ENCODE assay signal across 30 mouse cellular contexts in the genomic region with DNA sequence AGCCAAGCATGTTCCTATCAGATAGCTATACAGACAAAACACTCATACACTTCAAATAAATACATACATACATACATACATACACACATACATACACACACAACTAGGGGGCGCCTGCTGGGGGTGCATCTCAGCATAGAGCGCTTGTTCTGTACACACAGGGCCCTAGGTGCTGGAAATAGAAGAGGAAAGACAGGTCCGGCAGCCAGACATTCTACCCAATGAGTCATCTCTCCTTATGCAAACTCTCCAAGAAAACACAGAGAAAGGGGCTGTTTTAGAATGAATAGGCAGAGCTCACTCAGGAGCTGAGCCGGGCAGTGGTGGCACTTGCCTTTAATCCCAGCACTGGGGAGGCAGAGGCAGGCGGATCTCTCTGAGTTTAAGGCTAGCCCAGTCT. TPM values are rescaled to one million over a fixed set of nuclear protein-coding genes. Genes with fewer than 3 reads are reported as not detected.
"Had no signal": no experiment of that assay in that cellular context is flagged by ENCODE, and none has a peak within 500 bp of the region (broad histone marks: within the 10 kb centered on the region; RNA-seq: fewer than 3 reads in every experiment).

No protein-coding gene starts in this region.

- H3K4me3 ChIP-seq: gastrocnemius, adult 2 months; heart, embryonic 10.5 days; heart, embryonic 12.5 days; hindbrain, embryonic 10.5 days; hindbrain, embryonic 13.5 days; hindbrain, embryonic 15.5 days; kidney, embryonic 15.5 days; limb, embryonic 13.5 days; limb, embryonic 15.5 days had no signal

- H3K9ac ChIP-seq: heart, embryonic 12.5 days; hindbrain, embryonic 13.5 days; hindbrain, embryonic 15.5 days; kidney, embryonic 15.5 days; limb, embryonic 13.5 days; limb, embryonic 15.5 days had no signal

- DNase-seq: gastrocnemius, adult 2 months; gastrocnemius, postnatal 10 days; gastrocnemius, postnatal 25 days; heart, adult 18-20 months; heart, postnatal 10 days; heart, postnatal 4 days; kidney, adult 11 months; kidney, adult 2 months; kidney, adult 9 months; kidney, postnatal 14 days; kidney, postnatal 36 days; layer of hippocampus, adult 9-11 months; layer of hippocampus, postnatal 36 days; left cerebral cortex, postnatal 4 days had no signal

- H3K4me2 ChIP-seq: heart, embryonic 12.5 days; hindbrain, embryonic 13.5 days; hindbrain, embryonic 15.5 days; kidney, embryonic 15.5 days; limb, embryonic 13.5 days; limb, embryonic 15.5 days had no signal

- H3K9me3 ChIP-seq: heart, embryonic 10.5 days; heart, embryonic 12.5 days; hindbrain, embryonic 10.5 days; hindbrain, embryonic 13.5 days; hindbrain, embryonic 15.5 days; kidney, embryonic 15.5 days; limb, embryonic 13.5 days; limb, embryonic 15.5 days had no signal

- H3K36me3 ChIP-seq: heart, embryonic 12.5 days; hindbrain, embryonic 10.5 days; hindbrain, embryonic 13.5 days; hindbrain, embryonic 15.5 days; kidney, embryonic 15.5 days; limb, embryonic 13.5 days had no signal

- H3K27me3 ChIP-seq: heart, embryonic 12.5 days; hindbrain, embryonic 15.5 days; kidney, embryonic 15.5 days; limb, embryonic 13.5 days; limb, embryonic 15.5 days had no signal

- ATAC-seq: hindbrain, postnatal 0 days; intestine, embryonic 16.5 days had no signal

- H3K27ac ChIP-seq: gastrocnemius, adult 2 months; heart, embryonic 10.5 days; hindbrain, embryonic 10.5 days; hindbrain, embryonic 13.5 days; hindbrain, embryonic 15.5 days; hindbrain, postnatal 0 days; kidney, embryonic 15.5 days; kidney, postnatal 0 days; limb, embryonic 13.5 days; limb, embryonic 15.5 days had no signal

- H3K4me1 ChIP-seq: heart, embryonic 12.5 days; hindbrain, embryonic 10.5 days; hindbrain, embryonic 13.5 days; hindbrain, embryonic 15.5 days; limb, embryonic 13.5 days; limb, embryonic 15.5 days had no signal

RNA-seq across cellular contexts. Expression of a gene that starts 14.0 kb away (rescaled TPM):
- polyA plus RNA-seq: heart, embryonic 10.5 days; heart, embryonic 12.5 days; heart, embryonic 14.5 days; heart, embryonic 16.5 days; hindbrain, embryonic 10.5 days; hindbrain, embryonic 13.5 days; hindbrain, embryonic 15.5 days; hindbrain, postnatal 0 days; intestine, embryonic 14.5 days; intestine, embryonic 16.5 days; kidney, adult 2 months; kidney, embryonic 15.5 days; kidney, postnatal 0 days; large intestine, adult 2 months; limb, embryonic 11.5 days; limb, embryonic 13.5 days; limb, embryonic 15.5 days had no signal
